Mouse (Mus musculus): ENCODE data around the gene Camp. TPM values are rescaled to one million over a fixed set of nuclear protein-coding genes. Genes with fewer than 3 reads are reported as not detected.

The Camp gene
- under 1 TPM in 1 of 2 experiments, not detected in 1; 0.13 TPM for polyA plus RNA-seq (2012; fragmentation: generic; extraction: Trizol)

DNA sequence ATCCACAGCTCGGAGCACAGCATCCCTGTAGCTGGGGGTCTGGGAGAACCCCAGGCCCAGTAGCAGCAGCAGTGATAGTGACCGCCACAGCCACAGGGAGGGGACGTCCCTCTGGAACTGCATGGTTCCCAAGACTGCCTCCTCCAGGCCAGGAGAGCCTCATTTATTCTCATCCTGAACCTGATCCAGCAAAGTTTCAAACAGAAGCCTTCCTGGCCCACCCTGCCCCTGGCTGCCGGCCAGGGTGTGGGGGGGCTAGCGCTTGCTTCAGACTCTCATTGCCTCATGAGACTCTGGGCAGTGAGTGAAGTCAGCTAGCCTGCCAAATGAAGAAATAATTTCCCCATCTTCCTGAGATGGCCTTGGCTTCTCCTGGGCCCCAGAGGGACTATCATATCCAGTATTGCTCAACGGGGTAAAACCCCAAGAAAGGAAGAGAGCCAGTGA, at the start of gene Camp:
Gene Camp (minus strand): TSS at position 306 of the 447 bp plus-strand sequence.

GRCm38 (mm10) chr9:109874797-109875691, 25.6 kb upstream of the Camp start, which contains the start of gene Cdc25a:
Gene Cdc25a (plus strand): TSS chr9:109875579.

GRCm38 (mm10) chr9:109832391-109833087, 16.9 kb downstream of the Camp start, which contains the start of gene Nme6:
Gene Nme6 (plus strand): TSS chr9:109832749.

GRCm38 (mm10) chr9:109811980-109812379, 37.4 kb downstream of the Camp start, which contains the start of gene Spink8:
Gene Spink8 (plus strand): TSS chr9:109812280.

Other genes starting within 250 kb of the Camp start
- gene Fbxw24, start 223.6 kb downstream of the Camp start, polyA plus RNA-seq (2012; fragmentation: generic; extraction: Trizol), result not detected
- not detected for gene Fbxw25, start 185.0 kb downstream of the Camp start, polyA plus RNA-seq (2012; fragmentation: generic; extraction: Trizol)
- gene Fbxw18, start 146.9 kb downstream of the Camp start, polyA plus RNA-seq (2012; fragmentation: generic; extraction: Trizol), result not detected
- not detected for gene Fbxw26, start 103.5 kb downstream of the Camp start, polyA plus RNA-seq (2012; fragmentation: generic; extraction: Trizol)
- gene Fbxw27, start 58.9 kb downstream of the Camp start, polyA plus RNA-seq (2012; fragmentation: generic; extraction: Trizol), result not detected
- not detected for gene Spink8, start 37.3 kb downstream of the Camp start, polyA plus RNA-seq (2012; fragmentation: generic; extraction: Trizol)
- gene Nme6, start 16.9 kb downstream of the Camp start, polyA plus RNA-seq (2012; fragmentation: generic; extraction: Trizol), result 10 to 100 TPM; 21.9 to 65.7 TPM
- 1 to 10 TPM; 4.0 to 5.6 TPM for gene Cdc25a, start 26.0 kb upstream of the Camp start, polyA plus RNA-seq (2012; fragmentation: generic; extraction: Trizol)
- gene Map4, start 81.8 kb upstream of the Camp start, polyA plus RNA-seq (2012; fragmentation: generic; extraction: Trizol), result 100 to 1,000 TPM in 1 of 2 experiments, 10 to 100 TPM in 1; 32.4 to 113 TPM